Comparison of ENCODE assay signal across 18 mouse cellular contexts in the genomic region with DNA sequence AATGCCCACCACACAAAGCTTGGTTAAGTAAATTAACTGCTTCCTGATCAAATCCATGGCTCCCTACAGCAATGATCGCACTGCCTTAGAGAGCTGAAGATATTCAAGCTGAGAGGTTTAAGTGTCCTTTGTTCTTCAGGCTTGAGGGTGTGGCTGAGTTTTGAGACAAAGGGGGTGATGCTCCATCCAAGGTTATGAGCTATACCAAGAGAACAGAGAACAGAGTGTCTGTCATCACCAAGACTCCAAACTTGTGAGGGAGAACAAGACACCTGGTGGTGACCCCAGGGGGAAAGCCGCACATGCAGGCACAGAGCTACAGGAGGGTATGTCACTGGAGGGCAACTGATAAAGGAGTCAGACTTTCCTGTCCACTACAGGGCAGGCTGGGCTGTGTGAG.
DNase-seq lines count a peak whose midpoint lies in the region; ATAC-seq and TF ChIP-seq lines count a peak whose summit lies in the region.
"Had no signal": no experiment of that assay in that cellular context is flagged by ENCODE, and none has a peak within 500 bp of the region (broad histone marks: within the 10 kb centered on the region; RNA-seq: fewer than 3 reads in every experiment).

No protein-coding gene starts in this region.

- no peak for ATAC-seq in forebrain, postnatal 0 days
- no peak for ATAC-seq in midbrain, embryonic 11.5 days (ENCODE audit: low FRiP score)
- no peak for ATAC-seq in midbrain, embryonic 16.5 days
- no peak for ATAC-seq in lung, postnatal 0 days
- ATAC-seq: CD4-positive, CD25-positive, alpha-beta regulatory T cell, adult 4 months; intestine, postnatal 0 days had no signal

- no peak for TF ChIP-seq CTCF in forebrain, postnatal 0 days (IDR thresholded peaks at IDR 0.05; ENCODE audit: low read depth)
- TF ChIP-seq CTCF in lung, postnatal 0 days (IDR thresholded peaks at IDR 0.05): no peak

- peaks cover 91% of the 10 kb centered on the region for H3K4me1 ChIP-seq in forebrain, embryonic 10.5 days
- peaks cover 11% of the 10 kb centered on the region for H3K4me1 ChIP-seq in forebrain, postnatal 0 days (ENCODE audit: insufficient read depth)
- peaks cover 76% of the 10 kb centered on the region for H3K4me1 ChIP-seq in midbrain, embryonic 11.5 days (ENCODE audit: control insufficient read depth, insufficient read depth, low read length)
- H3K4me1 ChIP-seq in midbrain, embryonic 16.5 days (ENCODE audit: control insufficient read depth, insufficient read depth, low read length): peaks cover 47% of the 10 kb centered on the region
- peaks cover 7% of the 10 kb centered on the region; the same call in 1 of the 2 replicates for H3K4me1 ChIP-seq in lung, postnatal 0 days (ENCODE audit: insufficient read depth, low read depth, low read length)

- H3K4me3 ChIP-seq in forebrain, embryonic 10.5 days: no peak overlapping the region
- no peak overlapping the region for H3K4me3 ChIP-seq in forebrain, postnatal 0 days (ENCODE audit: low read depth, low read length)
- H3K4me3 ChIP-seq in midbrain, embryonic 11.5 days (ENCODE audit: low read depth, low read length): no peak overlapping the region
- no peak overlapping the region for H3K4me3 ChIP-seq in midbrain, embryonic 16.5 days (ENCODE audit: low read depth, low read length)
- H3K4me3 ChIP-seq in lung, postnatal 0 days (ENCODE audit: low read depth, low read length): no peak overlapping the region
- H3K4me3 ChIP-seq: embryonic facial prominence, embryonic 12.5 days; limb, embryonic 13.5 days; liver, embryonic 15.5 days; myocyte had no signal

- no peak overlapping the region for H3K4me2 ChIP-seq in forebrain, postnatal 0 days (ENCODE audit: low read depth)
- H3K4me2 ChIP-seq in midbrain, embryonic 11.5 days: no peak overlapping the region
- H3K4me2 ChIP-seq in midbrain, embryonic 16.5 days (ENCODE audit: low read length): no peak overlapping the region
- H3K4me2 ChIP-seq in lung, postnatal 0 days (replicated peaks; ENCODE audit: low read depth, low read length): no peak overlapping the region
- H3K4me2 ChIP-seq: embryonic facial prominence, embryonic 12.5 days; limb, embryonic 13.5 days; liver, embryonic 15.5 days had no signal

- no peaks in the 10 kb centered on the region for H3K9me3 ChIP-seq in forebrain, embryonic 10.5 days
- no peaks in the 10 kb centered on the region for H3K9me3 ChIP-seq in forebrain, postnatal 0 days (ENCODE audit: low read length)
- no peaks in the 10 kb centered on the region for H3K9me3 ChIP-seq in midbrain, embryonic 11.5 days (ENCODE audit: control insufficient read depth, low read length)
- H3K9me3 ChIP-seq in midbrain, embryonic 16.5 days (replicated peaks; ENCODE audit: control insufficient read depth, low read length, poor library complexity, severe bottlenecking): no peaks in the 10 kb centered on the region
- H3K9me3 ChIP-seq in lung, postnatal 0 days (ENCODE audit: low read length): no peaks in the 10 kb centered on the region
- H3K9me3 ChIP-seq: embryonic facial prominence, embryonic 12.5 days; limb, embryonic 13.5 days; liver, embryonic 15.5 days had no signal

- H3K27ac ChIP-seq in forebrain, embryonic 10.5 days: peak overlapping the region; percentile 92
- no peak overlapping the region for H3K27ac ChIP-seq in forebrain, postnatal 0 days (ENCODE audit: low read depth, low read length)
- peak overlapping the region; percentile 67; the same call in 1 of the 2 replicates for H3K27ac ChIP-seq in midbrain, embryonic 11.5 days (ENCODE audit: low read depth, low read length)
- no peak overlapping the region; the same call in 1 of the 2 replicates for H3K27ac ChIP-seq in midbrain, embryonic 16.5 days (ENCODE audit: low read length)
- no peak overlapping the region for H3K27ac ChIP-seq in lung, postnatal 0 days (ENCODE audit: low read length)
- H3K27ac ChIP-seq: embryonic facial prominence, embryonic 12.5 days; kidney, postnatal 0 days; limb, embryonic 13.5 days; liver, embryonic 15.5 days had no signal

- no peak for TF ChIP-seq EP300 in lung, postnatal 0 days (IDR thresholded peaks at IDR 0.05)

- DNase-seq in forebrain, embryonic 10.5 days (ENCODE audit: extremely low spot score, low spot score): no peak
- DNase-seq in forebrain, postnatal 0 days: no peak
- no peak for DNase-seq in midbrain, embryonic 11.5 days (ENCODE audit: low spot score, missing footprints)
- peak; percentile 58 for DNase-seq in thymus, postnatal 0 days (ENCODE audit: low spot score)
- no peak for DNase-seq in layer of hippocampus, adult 9-11 months
- DNase-seq in lung, postnatal 0 days (ENCODE audit: low spot score): no peak
- DNase-seq in layer of hippocampus, postnatal 14 days (ENCODE audit: low spot score in 2 of 2): no peak
- DNase-seq: adrenal gland, postnatal 10 days; cerebellum, adult 18-20 months; lung, postnatal 10 days had no signal

- H3K27me3 ChIP-seq in forebrain, embryonic 10.5 days (ENCODE audit: poor library complexity, severe bottlenecking): no peaks in the 10 kb centered on the region
- H3K27me3 ChIP-seq in forebrain, postnatal 0 days (ENCODE audit: insufficient read depth, low read length): no peaks in the 10 kb centered on the region; the same call in 1 of the 2 replicates
- no peaks in the 10 kb centered on the region for H3K27me3 ChIP-seq in midbrain, embryonic 11.5 days (ENCODE audit: control insufficient read depth, insufficient read depth, low read length)
- no peaks in the 10 kb centered on the region for H3K27me3 ChIP-seq in midbrain, embryonic 16.5 days (ENCODE audit: control insufficient read depth, insufficient read depth, low read depth, low read length)
- H3K27me3 ChIP-seq in lung, postnatal 0 days (replicated peaks; ENCODE audit: insufficient read depth, low read length): no peaks in the 10 kb centered on the region
- H3K27me3 ChIP-seq: embryonic facial prominence, embryonic 12.5 days; limb, embryonic 13.5 days; liver, embryonic 15.5 days had no signal

- H3K36me3 ChIP-seq in forebrain, embryonic 10.5 days (replicated peaks): no peaks in the 10 kb centered on the region
- no peaks in the 10 kb centered on the region for H3K36me3 ChIP-seq in forebrain, postnatal 0 days (ENCODE audit: insufficient read depth)
- H3K36me3 ChIP-seq in midbrain, embryonic 11.5 days (ENCODE audit: control insufficient read depth, insufficient read depth, low read length): no peaks in the 10 kb centered on the region
- H3K36me3 ChIP-seq in midbrain, embryonic 16.5 days (ENCODE audit: control insufficient read depth, insufficient read depth, low read length): no peaks in the 10 kb centered on the region
- H3K36me3 ChIP-seq in lung, postnatal 0 days (ENCODE audit: insufficient read depth, low read length): no peaks in the 10 kb centered on the region
- H3K36me3 ChIP-seq: embryonic facial prominence, embryonic 12.5 days; limb, embryonic 13.5 days; liver, embryonic 15.5 days had no signal

- 36% methylated on average over 2 of the region's 2 CpGs for WGBS in forebrain, embryonic 10.5 days
- 49% methylated on average over 2 of the region's 2 CpGs for WGBS in forebrain, postnatal 0 days
- WGBS in midbrain, embryonic 11.5 days: 34% methylated on average over 2 of the region's 2 CpGs
- WGBS in midbrain, embryonic 16.5 days: 46% methylated on average over 2 of the region's 2 CpGs
- 82% methylated on average over 2 of the region's 2 CpGs for WGBS in lung, postnatal 0 days

- no peak overlapping the region for H3K9ac ChIP-seq in forebrain, postnatal 0 days
- H3K9ac ChIP-seq in midbrain, embryonic 11.5 days (ENCODE audit: low read length): no peak overlapping the region
- no peak overlapping the region for H3K9ac ChIP-seq in midbrain, embryonic 16.5 days (ENCODE audit: low read depth, low read length)
- no peak overlapping the region for H3K9ac ChIP-seq in lung, postnatal 0 days (replicated peaks; ENCODE audit: low read depth)
- H3K9ac ChIP-seq: embryonic facial prominence, embryonic 12.5 days; limb, embryonic 13.5 days; liver, embryonic 15.5 days had no signal

Comparison
In these comparisons a context has a peak if more than half of its experiments do, and no peak if none do; other contexts are left out.
1. H3K27ac ChIP-seq: peak in forebrain, embryonic 10.5 days (single experiment) and midbrain, embryonic 11.5 days (single experiment); none in forebrain, postnatal 0 days (single experiment), midbrain, embryonic 16.5 days (single experiment) and lung, postnatal 0 days (single experiment).